14 mouse cellular contexts compared by ENCODE assay signal in the genomic region with DNA sequence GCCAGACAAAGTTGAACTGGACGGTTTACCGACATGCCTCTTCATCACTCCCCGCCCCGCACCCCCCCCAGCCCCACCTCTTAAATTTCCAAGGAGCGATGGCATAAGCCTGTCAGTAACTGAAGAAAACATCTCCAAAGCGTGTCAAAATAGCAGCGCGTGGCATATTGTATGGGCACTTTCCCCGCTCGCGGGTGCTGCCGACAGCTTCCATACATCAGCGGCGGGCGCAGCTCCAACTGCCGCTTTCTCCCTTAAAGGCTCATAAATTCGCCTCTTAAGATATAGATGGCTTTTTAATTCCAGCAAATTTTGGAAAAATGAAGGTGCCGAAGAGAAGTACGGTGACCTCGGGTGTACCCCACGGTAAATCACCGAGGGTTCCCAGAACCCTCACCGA.
DNase-seq lines count a peak whose midpoint lies in the region; ATAC-seq and TF ChIP-seq lines count a peak whose summit lies in the region.
"Had no signal": no experiment of that assay in that cellular context is flagged by ENCODE, and none has a peak within 500 bp of the region (broad histone marks: within the 10 kb centered on the region; RNA-seq: fewer than 3 reads in every experiment).

No protein-coding gene starts in this region.

- peak overlapping the region; percentile 52 for H3K4me2 ChIP-seq in forebrain, embryonic 11.5 days (ENCODE audit: low read depth, low read length, severe bottlenecking)
- H3K4me2 ChIP-seq in hindbrain, postnatal 0 days (ENCODE audit: low read depth, low read length): peak overlapping the region; percentile 49
- H3K4me2 ChIP-seq: limb, embryonic 13.5 days had no signal

- 14% methylated on average over 23 of the region's 23 CpGs for WGBS in forebrain, embryonic 11.5 days
- 7% methylated on average over 23 of the region's 23 CpGs for WGBS in hindbrain, postnatal 0 days

- no peak overlapping the region for H3K27ac ChIP-seq in layer of hippocampus, adult 2 months
- H3K27ac ChIP-seq in forebrain, embryonic 11.5 days (ENCODE audit: low read depth, low read length): no peak overlapping the region
- no peak overlapping the region for H3K27ac ChIP-seq in hindbrain, postnatal 0 days
- H3K27ac ChIP-seq: limb, embryonic 13.5 days had no signal

- H3K4me1 ChIP-seq in forebrain, embryonic 11.5 days (replicated peaks; ENCODE audit: control insufficient read depth, insufficient read depth, low read length): peaks cover 31% of the 10 kb centered on the region
- peaks cover 16% of the 10 kb centered on the region for H3K4me1 ChIP-seq in hindbrain, postnatal 0 days (ENCODE audit: insufficient read depth, low read length)

- no peak overlapping the region for H3K9ac ChIP-seq in forebrain, embryonic 11.5 days (ENCODE audit: low read length)
- 0 out of 2 replicates have a peak overlapping the region, but pooled peaks have one; percentile 6 for H3K9ac ChIP-seq in hindbrain, postnatal 0 days (replicated peaks; ENCODE audit: low read length)
- H3K9ac ChIP-seq: limb, embryonic 13.5 days had no signal

- no peaks in the 10 kb centered on the region for H3K9me3 ChIP-seq in forebrain, embryonic 11.5 days (ENCODE audit: control insufficient read depth, low read length)
- H3K9me3 ChIP-seq in hindbrain, postnatal 0 days (ENCODE audit: low read length): no peaks in the 10 kb centered on the region
- H3K9me3 ChIP-seq: limb, embryonic 13.5 days had no signal

- ATAC-seq in forebrain, embryonic 11.5 days (replicated peaks; ENCODE audit: low FRiP score): no peak
- no peak for ATAC-seq in hindbrain, postnatal 0 days
- ATAC-seq in cerebellum, adult (ENCODE audit: insufficient number of reproducible peaks, low FRiP score, low TSS enrichment): no peak

- peak overlapping the region; percentile 13; the same call in 1 of the 2 replicates for H3K4me3 ChIP-seq in layer of hippocampus, adult 2 months
- H3K4me3 ChIP-seq in forebrain, embryonic 11.5 days (ENCODE audit: low read depth, low read length): peak overlapping the region; percentile 8; the same call in 1 of the 2 replicates
- peak overlapping the region; percentile 8; the same call in 1 of the 2 replicates for H3K4me3 ChIP-seq in hindbrain, postnatal 0 days (ENCODE audit: low read length)
- H3K4me3 ChIP-seq: limb, embryonic 13.5 days had no signal

- no peak for TF ChIP-seq CTCF in layer of hippocampus, adult 2 months (conservative IDR thresholded peaks at IDR 0.05)
- TF ChIP-seq CTCF in hindbrain, postnatal 0 days (IDR thresholded peaks at IDR 0.05; ENCODE audit: low read depth): no peak

- no peak for DNase-seq in layer of hippocampus, adult 2 months (ENCODE audit: low spot score in 2 of 2)
- no peak for DNase-seq in layer of hippocampus, postnatal 14 days (ENCODE audit: low spot score in 2 of 2)
- no peak for DNase-seq in forebrain, embryonic 11.5 days (ENCODE audit: low spot score)
- peak; percentile 52 for DNase-seq in hindbrain, postnatal 0 days (ENCODE audit: low spot score)
- peak; percentile 63 for DNase-seq in right cerebral cortex, adult 18-20 months
- DNase-seq in layer of hippocampus, adult 11-12 months (ENCODE audit: low spot score): no peak
- DNase-seq in thymus, postnatal 10 days (ENCODE audit: low spot score in 2 of 2): no peak
- DNase-seq: B cell, adult 2 months; cerebellum, adult 8-10 months; gastrocnemius, postnatal 14 days; kidney, postnatal 4 days; lung, postnatal 14 days had no signal

- H3K36me3 ChIP-seq in forebrain, embryonic 11.5 days (ENCODE audit: control insufficient read depth, insufficient read depth, low read length): no peaks in the 10 kb centered on the region
- no peaks in the 10 kb centered on the region for H3K36me3 ChIP-seq in hindbrain, postnatal 0 days (ENCODE audit: insufficient read depth, low read length)
- H3K36me3 ChIP-seq: limb, embryonic 13.5 days had no signal

- H3K27me3 ChIP-seq in forebrain, embryonic 11.5 days (ENCODE audit: control insufficient read depth, insufficient read depth, low read length): peaks cover 5% of the 10 kb centered on the region; the same call in 1 of the 2 replicates
- no peaks in the 10 kb centered on the region for H3K27me3 ChIP-seq in hindbrain, postnatal 0 days (ENCODE audit: insufficient read depth, low read length)

Comparison
In these comparisons a context has a peak if more than half of its experiments do, and no peak if none do; other contexts are left out.
1. DNase-seq: peak in hindbrain, postnatal 0 days (single experiment) and right cerebral cortex, adult 18-20 months (single experiment); none in layer of hippocampus, adult 2 months (0 of 2), layer of hippocampus, postnatal 14 days (0 of 2), forebrain, embryonic 11.5 days (single experiment), layer of hippocampus, adult 11-12 months (single experiment) and thymus, postnatal 10 days (0 of 2).
2. Peak in every context shown above with its lines, with median percentiles within 50 percentile points of each other: H3K4me3 ChIP-seq.